Mouse (Mus musculus): Measurements from ENCODE around the gene Cfap20.
A peak's percentile ranks its signal among the peaks of the same experiment; 100 is the strongest.

The Cfap20 gene

GRCm38 (mm10) chr8:95434686-95435439 lies at the start of gene Cfap20:
Cfap20 (minus strand) TSS chr8:95434869.
- DNase-seq, result peak; percentile 99 to 100

GRCm38 (mm10) chr8:95470008-95470407 lies 35.3 kb upstream of the Cfap20 start:
- no peak for DNase-seq

- DNase-seq, result no peak
These were observed 34.3 kb upstream of the Cfap20 start for GRCm38 (mm10) chr8:95468995-95469394.

GRCm38 (mm10) chr8:95466543-95466942 lies 31.9 kb upstream of the Cfap20 start:
- DNase-seq, result no peak

- no peak for DNase-seq
These were observed 17.8 kb upstream of the Cfap20 start for GRCm38 (mm10) chr8:95452518-95452917.

- peak in 1 of 2 experiments; percentile 41 for DNase-seq
These were observed 15.6 kb upstream of the Cfap20 start for GRCm38 (mm10) chr8:95450271-95450670.

DNA sequence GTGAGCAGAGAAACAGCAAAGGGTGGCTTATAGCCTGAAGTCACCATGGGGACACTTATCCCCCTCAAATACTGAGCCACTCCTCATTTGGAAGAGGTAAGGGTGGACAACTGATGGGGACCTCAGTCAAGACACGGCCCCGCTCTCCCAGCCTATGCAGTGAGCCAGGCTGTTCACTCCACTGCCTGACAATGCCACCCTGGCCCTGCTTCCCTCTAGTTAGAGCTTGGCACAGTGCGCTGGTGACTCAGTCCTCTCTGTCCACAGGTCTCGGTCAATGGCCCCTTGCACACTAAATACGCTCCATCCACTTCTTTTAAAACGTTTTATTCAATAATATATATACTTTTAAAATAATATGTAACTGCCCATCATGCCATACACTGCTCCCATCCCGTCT lies 13.0 kb upstream of the Cfap20 start:
- DNase-seq, result no peak

DNA sequence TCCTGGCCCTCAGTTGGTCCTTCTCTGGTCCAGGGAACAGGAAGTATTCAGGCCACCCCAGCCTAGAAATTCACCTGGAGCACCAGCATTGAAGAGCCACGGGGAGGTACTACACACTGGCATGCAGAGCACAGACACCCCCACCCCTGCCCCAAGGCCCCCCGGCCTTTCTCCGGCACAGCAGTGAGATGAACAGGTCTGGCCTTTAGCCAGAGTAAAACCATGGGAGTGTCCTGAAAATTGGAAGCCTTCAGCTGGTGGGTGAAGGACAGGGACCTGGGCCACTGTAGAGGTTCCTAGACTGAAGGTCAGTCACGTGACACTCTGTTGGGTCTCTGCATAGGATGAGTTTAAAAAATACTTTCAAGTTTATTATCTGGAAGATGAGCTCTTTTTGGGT lies 10.4 kb upstream of the Cfap20 start:
- DNase-seq, result no peak

DNA sequence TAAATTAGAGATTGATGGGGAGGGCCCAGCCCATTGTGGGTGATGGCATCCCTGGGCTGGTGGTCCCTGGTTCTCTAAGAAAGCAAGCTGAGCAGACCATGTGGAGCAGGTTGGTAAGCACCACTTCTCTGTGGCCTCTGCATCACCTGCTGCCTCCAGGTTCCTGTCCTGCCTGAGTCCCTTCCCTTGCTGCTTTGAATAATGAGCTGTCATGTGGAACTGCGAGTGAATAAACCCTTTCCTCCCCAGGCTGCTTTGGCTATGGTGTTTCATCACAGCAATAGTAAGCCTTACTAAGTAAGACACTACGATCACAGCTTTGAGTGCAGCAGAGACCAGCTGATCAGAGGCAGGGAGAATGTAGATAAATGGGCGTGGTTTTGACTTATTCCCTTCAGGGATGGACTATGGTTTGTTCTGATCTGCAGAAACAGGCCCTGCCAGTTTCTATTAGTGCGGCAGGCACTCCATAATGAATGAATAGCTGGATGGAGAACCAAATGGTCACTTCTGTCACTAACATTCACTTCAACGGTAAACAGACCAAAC lies 6.9 kb upstream of the Cfap20 start:
- no peak for DNase-seq

DNA sequence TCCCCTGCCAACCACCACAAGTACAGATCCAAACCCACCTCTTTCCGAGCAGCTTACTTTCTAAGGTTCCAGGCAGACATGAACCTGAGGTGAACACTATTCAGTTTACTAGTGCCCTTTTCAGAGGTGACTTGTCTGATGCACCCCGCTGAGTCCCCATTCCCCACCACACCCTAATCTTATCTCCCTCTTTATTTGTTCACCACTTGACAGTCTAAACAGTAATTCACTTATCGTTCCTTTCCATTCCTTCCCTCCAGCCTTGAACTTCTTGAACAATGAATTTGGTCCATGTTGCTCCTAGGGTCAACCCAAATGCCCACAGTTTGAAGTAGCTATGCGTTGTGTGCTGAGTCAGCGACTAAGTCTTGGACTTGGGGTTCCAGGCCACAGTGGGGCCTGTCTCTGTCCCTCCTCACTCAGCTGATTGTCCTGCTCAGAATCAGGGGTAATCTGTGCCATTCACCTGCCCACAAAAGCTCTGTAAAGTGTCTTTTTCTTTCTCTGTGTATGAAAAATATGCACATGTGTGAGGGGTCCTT lies 5.6 kb upstream of the Cfap20 start:
- DNase-seq, result no peak

DNA sequence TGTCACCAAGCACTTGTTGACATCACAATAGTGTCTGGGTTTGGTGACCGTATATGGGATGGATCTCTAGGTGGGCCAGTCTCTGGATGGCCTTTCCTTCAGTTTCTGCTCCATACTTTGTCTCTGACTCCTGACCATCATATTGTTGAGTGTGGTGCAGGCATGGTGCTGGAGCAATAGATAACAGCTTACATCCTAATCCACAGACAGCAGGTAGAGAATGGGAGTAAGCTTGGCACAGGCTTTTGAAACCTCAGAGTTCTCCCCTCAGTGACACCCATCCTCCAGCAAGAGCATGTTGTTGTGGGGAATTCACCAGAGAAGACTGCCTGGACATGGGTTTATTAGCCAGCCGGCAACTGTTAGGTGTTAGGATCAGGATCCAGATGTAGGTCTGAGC lies 4.8 kb upstream of the Cfap20 start:
- DNase-seq, result no peak

GRCm38 (mm10) chr8:95437341-95437992 lies 2.8 kb upstream of the Cfap20 start:
- DNase-seq, result no peak

DNA sequence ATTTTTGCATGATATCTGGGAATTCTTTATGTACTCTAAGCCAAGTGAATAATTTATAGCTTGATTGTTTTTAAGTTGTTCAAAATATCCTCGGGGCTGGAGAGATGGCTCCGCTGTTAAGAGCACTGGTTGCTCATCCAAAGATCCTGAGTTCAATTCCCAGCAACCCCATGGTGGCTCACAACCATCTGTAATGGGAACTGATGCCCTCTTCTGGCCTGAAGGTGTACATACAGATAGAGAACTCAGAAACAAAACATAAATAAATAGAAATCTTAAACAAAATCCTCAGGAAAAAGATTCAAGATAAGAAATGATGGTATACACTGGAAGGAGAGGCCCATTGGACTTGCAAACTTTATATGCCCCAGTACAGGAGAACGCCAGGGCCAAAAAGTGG lies 1.3 kb upstream of the Cfap20 start:
- no peak for DNase-seq

DNA sequence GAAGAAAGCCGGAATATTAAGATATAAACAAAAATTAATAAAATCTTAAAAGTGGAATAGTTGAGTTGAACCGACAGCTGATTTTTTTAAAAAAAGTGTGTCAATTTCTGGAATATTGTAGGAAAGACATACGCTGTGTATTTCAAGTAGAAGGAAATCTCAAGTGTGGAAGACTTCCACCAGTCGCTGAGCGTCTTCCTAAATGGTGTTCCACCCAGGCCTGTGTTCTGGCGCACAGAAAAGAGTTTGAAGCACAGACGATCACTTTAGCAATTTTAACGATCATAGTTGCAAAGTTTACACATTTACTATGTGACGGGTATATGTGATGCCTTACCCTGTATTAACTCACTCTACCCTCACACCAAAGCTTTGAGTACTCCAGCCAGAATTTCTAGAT lies 802 bp upstream of the Cfap20 start:
- no peak for DNase-seq

GRCm38 (mm10) chr8:95434233-95434632 lies 436 bp downstream of the Cfap20 start:
- DNase-seq, result no peak

DNA sequence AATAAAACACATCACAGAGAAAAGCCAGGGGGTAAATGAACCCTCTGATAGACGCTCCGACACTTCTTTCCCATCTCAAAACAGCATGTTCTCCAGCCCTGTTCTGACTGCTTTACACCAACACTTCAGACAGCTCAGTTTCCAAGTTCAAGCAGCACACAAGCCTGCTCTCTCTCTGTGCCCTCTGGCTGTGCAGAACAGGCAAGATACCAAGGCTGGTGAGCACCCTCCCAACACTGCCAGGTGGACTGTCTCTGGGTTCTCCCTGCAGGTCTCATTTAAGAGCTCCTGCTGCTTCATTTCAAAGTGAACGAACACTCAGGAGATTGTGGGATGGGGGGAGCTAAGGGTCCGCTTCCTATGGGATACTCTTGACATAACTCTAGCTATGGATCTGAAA lies 1.5 kb downstream of the Cfap20 start:
- peak in 1 of 2 experiments; percentile 15 for DNase-seq

DNA sequence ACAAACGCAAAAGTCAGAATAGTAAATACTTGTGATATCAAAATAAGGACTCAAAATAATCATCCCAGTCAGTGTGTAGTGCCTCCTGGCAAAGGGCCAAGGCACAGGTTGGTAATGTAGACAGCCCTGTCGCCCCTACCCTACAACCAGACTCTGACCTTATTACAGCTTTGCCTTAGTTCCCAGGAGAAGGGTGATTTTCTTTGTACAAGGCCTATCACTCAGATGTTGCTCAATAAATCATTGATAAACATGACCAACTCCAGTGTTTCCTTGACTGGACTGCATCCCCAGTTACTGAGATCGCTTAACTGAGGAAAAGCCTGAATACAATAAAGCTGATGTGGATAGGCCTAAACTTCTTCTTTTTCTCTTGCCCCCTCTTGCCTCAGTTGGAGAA lies 2.2 kb downstream of the Cfap20 start:
- DNase-seq, result no peak

- peak; percentile 63 to 80 for DNase-seq
These were observed 4.7 kb downstream of the Cfap20 start for GRCm38 (mm10) chr8:95429945-95430344.

DNA sequence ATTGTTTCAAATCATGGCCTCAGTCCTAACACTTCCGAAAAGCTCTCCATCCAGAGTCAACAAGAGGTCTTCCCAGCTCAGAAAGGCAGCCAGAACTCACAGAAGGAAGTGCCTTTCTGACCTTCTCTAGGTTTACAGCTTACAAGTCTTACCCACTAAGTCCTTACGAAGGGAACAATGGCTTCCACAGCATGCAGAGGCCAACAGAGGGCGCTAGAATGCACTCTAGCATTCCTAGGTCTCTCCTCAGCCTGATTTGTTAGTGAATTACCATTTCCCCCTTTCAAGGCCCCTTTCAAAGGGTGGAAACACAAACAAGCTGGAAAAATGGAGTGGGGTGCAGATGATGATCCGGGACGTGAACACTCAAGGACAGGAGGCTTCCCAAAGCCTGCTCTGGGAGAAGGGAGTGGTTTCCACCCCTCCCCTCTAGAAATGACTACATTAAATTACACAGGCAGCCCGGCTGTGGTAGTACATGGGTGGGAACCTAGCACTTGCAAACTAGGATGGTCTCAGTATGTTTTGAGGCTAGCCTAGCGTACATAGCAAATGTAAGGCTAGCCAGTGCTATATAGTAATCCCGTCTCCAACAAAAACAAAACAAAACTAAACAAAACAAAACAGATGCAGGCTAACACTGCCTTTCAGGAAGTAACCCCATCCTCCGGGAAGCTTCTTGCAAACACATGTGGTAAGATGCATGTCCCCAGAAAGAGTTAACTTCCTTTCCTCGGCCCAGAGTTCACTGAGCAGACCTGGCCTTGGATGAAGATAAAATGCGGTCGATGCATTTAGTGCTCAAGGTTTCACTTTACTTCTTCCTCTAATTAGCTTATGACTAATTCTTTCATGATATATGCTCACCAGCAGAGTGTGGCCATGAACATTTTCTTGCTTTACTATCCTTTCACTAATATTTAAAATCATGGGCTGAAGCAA lies 6.8 kb downstream of the Cfap20 start:
- DNase-seq, result peak; percentile 85 to 90

GRCm38 (mm10) chr8:95426781-95427281 lies 7.8 kb downstream of the Cfap20 start:
- DNase-seq, result no peak

DNA sequence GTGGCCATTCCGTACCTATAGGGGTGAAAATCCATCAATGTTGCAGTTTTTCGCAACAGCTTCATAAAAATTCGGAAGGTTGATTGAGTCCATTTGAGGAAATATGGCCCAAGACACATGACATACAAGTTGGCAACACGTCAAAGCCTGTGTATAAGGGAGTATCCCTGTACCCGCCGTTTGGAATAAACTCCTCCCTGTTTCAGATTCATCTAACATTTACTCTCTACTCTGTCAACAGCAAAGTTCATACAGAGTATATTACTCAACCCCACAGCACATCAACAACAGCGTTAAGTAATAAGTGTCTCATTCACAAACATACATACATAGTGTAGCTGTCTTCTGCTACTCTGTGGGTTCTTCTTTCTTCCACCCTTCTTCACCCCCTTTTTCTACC lies 10.0 kb downstream of the Cfap20 start:
- no peak for DNase-seq

- no peak for DNase-seq
These were observed 12.4 kb downstream of the Cfap20 start for GRCm38 (mm10) chr8:95422193-95422810.

All from kidney, postnatal 4 days (tissue).